Mouse (Mus musculus) layer of hippocampus, adult 11-12 months (tissue): Measurements from ENCODE around the gene Arhgef39.
A peak's percentile ranks its signal among the peaks of the same experiment; 100 is the strongest.
"Not testable (repeated sequence)": the region's sequence is repeated elsewhere in the genome, so short reads cannot be mapped to it uniquely, and the experiment has no call there.

Source experiments
- DNase-seq: peaks from one replicate; pipeline ENCODE4 v3.0.0; 2022; ENCODE audit warnings: low spot score

The Arhgef39 gene

GRCm38 (mm10) chr4:43507938-43508665 is 8.6 kb upstream of the Arhgef39 start:
- no peak for DNase-seq

GRCm38 (mm10) chr4:43506536-43507185 is 7.2 kb upstream of the Arhgef39 start, which contains the start of gene Car9:
Car9 (plus strand) TSS chr4:43506966.
- DNase-seq: no peak

- no peak for DNase-seq
These were observed 6.6 kb upstream of the Arhgef39 start for GRCm38 (mm10) chr4:43506074-43506473.

- no peak for DNase-seq
These were observed 4.8 kb upstream of the Arhgef39 start for GRCm38 (mm10) chr4:43504269-43504668.

DNA sequence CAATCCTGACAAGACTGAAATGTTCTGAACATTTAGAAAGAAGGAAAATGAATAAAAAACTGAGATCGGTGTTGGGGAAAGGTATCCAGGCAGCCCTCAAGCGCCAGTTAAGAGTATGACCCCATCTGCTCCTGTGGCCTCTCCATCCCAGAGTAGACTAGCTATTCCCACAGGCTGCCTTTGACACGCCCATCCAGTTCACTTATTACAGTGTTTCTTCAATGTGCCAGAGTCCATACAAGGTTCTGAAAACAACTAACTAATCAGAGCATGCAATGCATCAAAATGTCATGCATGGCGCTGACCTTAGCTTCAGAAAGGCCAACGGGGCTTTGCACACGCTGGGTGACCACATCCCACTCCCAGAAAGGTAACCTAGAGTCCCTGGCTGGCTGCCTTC is 4.0 kb upstream of the Arhgef39 start:
- DNase-seq: no peak

- no peak for DNase-seq
These were observed 3.5 kb upstream of the Arhgef39 start for GRCm38 (mm10) chr4:43503041-43503440.

DNA sequence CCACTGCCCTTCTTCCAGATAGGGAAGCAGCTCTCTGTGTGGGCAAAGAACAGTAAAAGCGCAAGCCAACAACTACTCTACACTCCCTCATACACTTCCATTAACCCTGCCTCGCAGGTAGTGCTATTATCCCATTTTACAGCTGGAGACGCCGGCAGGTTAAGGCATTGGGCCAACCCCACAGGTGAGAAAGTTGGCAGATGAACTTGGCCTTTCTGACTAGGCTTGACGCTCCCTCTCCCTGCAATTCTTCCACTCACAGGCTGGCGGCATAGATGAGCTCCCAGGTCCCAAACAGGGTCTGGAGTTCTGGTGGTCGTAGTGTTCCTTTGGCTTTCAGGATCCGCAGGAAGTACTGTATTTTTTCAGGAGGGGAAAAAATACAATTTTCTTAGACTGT is 512 bp downstream of the Arhgef39 start:
- DNase-seq: no peak

- DNase-seq: no peak
These were observed 1.5 kb downstream of the Arhgef39 start for GRCm38 (mm10) chr4:43497946-43498345.

DNA sequence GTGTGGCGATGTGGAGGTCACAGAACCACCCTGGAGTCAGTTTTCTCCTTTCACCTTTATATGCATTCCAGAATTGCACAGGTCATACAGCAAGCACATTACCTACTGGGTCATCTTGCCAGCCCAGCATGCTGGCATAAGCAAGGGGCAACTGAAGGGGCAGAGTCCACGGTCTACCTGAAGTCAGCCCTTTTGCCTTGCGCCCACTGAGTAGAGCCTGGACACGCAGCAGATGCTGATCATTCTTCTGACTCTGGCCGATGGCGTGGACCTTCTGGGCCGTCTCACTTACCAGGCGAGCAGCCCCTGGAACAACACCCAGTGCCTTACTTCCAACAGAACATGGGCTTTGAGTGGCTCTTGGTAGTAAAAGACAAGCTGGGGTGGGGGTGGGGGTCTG is 2.1 kb downstream of the Arhgef39 start:
- DNase-seq: no peak

DNA sequence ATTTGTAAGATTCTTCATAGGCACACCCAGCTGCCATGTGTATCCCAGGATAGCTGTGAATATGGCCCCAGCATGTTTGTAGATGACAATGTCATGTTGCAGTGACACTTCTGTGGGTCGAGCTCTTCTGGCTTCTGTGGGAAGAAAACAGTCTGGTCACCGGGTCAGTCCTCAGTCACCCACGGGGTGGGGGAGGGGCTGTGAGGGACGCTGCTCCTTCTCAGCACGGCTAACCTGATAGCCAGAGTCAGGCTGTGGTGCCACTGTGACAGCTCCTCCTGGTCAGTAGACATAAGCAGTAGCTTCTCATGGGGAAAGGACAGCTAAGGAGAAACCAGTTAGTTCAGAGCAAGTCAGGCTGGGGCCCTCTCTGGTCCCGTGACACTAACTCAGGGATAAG is 2.9 kb downstream of the Arhgef39 start:
- no peak for DNase-seq

DNA sequence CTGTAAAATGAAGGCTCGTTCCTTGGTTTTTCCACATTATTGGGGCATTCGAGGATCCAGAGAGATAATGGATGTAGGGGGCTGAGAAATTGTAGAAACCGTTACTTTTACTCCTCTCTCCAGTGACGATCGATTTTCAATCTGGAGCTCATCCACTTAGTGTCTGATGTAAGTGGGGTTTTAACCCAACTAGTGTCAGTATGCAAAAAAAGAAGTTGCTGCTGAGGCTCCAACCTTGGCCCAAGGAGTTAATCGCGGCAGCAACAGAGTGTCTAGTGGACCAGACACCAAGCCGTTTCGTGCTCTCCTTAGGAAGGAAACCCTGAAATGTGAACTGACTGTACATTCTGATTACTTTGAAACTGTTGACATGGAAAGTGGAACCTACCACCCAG is 5.7 kb downstream of the Arhgef39 start:
- DNase-seq: no peak

DNA sequence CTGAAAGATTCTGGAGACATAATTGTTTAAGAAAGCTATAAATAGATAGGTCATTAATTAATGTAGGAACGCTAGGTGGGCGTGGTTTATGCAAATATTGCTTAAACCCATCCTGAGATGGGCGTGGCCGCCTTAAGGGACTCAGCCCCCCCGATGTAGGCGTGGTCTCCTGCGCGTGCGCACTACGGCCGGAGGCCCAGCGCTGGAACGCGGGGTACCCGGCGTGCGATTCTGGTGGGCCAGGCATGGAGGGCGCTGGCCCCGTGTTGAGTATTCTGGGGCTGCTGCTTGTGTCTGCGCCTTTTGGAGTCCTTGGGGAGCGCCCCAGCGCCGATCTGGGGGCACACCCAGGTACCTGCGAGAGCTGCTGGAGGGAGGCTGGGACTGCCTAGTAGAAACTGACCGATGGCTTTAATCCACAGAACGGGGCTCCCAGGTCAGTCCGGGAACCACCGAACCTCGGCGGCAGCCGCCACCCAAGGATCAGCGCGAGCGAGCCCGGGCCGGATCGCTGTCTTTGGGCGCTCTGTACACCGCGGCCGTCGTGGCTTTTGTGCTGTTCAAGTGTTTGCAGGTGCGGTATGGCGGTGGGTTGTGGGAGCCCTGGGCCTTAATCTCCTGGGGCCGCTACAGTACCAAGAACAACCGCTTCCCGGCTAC is 6.2 kb downstream of the Arhgef39 start:
- DNase-seq: peak; percentile 97

DNA sequence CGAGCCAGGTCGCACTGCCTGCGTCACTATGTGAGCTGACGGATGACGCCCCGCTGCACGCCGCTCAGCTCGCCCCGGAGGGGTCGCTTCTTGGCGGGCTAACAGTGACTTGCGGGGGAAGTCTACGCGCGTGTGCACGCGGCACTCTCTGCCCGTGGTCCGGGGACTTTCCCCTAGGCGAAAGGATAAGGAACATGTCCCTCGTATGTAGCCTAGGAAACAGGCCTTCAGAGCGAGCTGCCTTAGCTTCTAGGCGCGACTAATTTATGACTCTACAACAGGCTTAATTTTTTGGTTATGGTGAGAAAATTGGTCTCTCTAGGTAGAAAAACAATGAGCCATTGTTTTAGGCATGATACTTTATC is 6.7 kb downstream of the Arhgef39 start, which contains the start of gene Ccdc107:
Ccdc107 (plus strand) TSS at position 80 of the 365 bp plus-strand sequence.
- DNase-seq: peak; percentile 95

- no peak for DNase-seq
These were observed 7.2 kb downstream of the Arhgef39 start for GRCm38 (mm10) chr4:43492101-43492820.

- no peak for DNase-seq
These were observed 8.7 kb downstream of the Arhgef39 start for GRCm38 (mm10) chr4:43490801-43491200.

DNA sequence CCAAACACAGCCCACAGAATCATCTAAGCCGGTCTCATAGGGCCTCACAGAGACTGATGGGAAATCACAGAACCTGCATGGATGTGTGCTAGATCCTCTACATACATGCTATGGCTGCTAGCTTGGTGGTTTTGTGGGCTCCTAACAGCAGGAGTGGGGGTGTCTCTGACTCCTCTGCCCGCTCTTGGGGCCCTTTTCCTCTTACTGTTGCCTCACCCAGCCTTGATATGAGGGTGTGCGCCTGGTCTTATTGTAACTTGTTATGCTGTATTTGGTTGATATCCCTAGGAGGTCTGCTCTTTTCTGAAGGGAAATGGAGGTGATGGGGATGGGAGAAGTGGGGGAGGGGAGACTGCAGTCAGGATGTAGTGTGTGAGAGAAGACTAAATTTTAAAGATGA is 9.9 kb downstream of the Arhgef39 start:
- no peak for DNase-seq

- DNase-seq: not testable (repeated sequence)
These were observed 13.8 kb downstream of the Arhgef39 start for GRCm38 (mm10) chr4:43485666-43486065.

GRCm38 (mm10) chr4:43483535-43484091 is 15.9 kb downstream of the Arhgef39 start, which contains the start of gene Sit1:
Sit1 (minus strand) TSS chr4:43483734.
- DNase-seq: no peak

- no peak for DNase-seq
These were observed 16.9 kb downstream of the Arhgef39 start for GRCm38 (mm10) chr4:43482591-43482990.

GRCm38 (mm10) chr4:43481894-43482456 is 17.5 kb downstream of the Arhgef39 start:
- no peak for DNase-seq

- no peak for DNase-seq
These were observed 18.5 kb downstream of the Arhgef39 start for GRCm38 (mm10) chr4:43480985-43481384.
